Mouse (Mus musculus) effector memory CD4-positive, alpha-beta T cell, adult 5 months (primary cell): ENCODE data around the gene Plekhn1. TPM values are rescaled to one million over a fixed set of nuclear protein-coding genes. Genes with fewer than 3 reads are reported as not detected.

Experiments
- polyA plus RNA-seq: library from polyadenylated mRNA; unstranded; fragments of 100-300 nt; shearing (Covaris generic); gene quantifications from one replicate; pipeline ENCODE4 v1.2.1, GENCODE M21; 2017

Plekhn1 gene
- 35.3 TPM for polyA plus RNA-seq

DNA sequence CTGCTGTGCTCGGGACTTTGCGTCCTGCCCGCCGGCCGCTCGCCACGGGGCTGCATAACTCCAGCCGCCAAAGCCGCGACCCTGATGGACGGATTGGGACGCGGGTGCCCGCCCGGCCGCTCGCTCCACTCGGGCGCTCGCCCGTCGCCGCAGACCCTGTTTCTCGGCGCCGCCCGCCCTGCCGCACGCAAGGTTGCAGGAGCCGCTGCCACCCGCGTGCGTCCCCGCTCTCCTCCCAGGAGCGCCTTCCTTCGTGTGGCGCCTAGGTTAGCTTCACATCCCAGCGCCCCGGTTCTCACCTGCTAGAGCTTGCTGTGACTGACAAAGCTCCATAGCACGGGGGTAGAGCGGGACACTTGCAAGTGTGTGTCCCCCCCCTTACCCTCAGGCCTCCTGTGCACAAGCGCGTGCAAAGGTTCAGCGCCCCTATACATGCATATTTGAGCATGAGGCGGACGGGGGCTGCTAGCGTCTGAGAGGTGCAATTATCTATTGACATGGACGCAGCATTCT is at the start of gene Plekhn1:
Gene Plekhn1 (minus strand): TSS at position 157 of the 513 bp plus-strand sequence.

DNA sequence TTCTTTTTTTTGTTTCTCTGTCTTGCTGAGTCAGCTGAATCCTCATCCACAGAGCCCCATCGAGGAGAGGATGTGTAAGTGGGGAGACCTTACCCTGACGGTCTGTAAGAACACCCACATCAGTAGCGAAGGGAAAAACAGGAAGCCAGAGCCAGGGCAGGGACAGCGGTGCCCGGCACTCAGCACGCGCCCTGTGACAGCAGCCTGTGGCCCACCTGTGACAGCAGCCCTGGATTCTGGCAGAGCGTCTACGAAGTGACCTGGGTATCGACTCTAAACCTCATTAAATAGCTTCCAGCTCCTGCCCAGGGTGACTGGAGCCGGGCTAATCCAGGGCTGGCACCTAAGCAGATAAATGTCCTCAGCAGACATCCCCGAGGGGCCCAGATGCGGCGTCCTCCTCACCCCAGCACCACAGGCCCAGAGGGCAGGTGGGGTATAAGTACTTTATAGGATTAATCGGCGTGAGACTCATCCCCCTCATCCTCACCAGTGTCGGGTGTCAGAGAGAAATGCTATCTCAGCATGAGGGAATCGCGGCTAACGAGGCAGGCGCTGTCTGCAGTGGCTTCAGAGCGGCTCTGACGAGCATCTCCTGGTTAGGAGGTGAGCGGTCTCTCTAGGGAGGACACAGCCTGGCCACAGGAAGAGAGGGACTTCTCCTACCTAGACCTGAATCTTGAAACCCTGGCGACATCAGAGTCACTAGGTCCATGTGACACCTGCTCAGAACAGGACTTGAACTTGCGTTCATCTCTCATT is 20.6 kb upstream of the Plekhn1 start, which contains the start of gene Samd11:
Gene Samd11 (minus strand): TSS at position 580 of the 762 bp plus-strand sequence.

DNA sequence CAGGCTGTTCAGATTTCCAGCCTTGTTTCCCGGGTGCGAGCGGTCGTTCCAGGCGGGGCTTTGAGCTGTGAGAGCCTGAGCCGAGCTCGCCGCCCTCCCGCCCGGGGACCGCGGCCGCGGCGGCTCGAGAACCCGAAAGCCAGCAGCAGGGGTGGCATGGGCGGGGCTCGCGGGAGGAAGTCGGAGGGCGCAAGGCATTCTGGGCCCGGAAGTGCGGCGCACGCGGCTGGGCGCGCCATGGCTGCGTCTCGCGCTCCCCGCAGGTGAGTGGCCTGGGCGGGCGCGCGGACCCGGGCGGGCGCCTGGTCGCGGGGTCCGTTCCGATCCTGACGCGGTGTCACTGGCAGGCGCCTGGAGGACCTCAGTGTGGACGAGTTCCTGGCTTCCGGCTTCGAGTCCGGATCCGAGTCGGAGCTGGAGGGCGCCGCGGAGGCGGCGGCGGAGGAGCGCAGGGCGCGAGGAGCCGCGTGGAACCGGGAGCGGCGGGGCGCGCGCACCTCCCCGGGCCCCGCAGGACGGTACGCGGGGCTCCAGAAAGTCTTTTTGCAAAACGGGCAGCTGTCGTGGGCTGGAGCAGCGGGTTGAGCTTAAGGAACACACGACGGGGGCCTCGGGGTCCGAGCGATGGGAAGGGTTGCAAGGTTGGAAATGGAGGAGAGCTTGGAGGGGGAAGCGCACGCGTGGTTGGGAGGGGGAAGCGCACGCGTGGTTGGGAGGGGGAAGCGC is 1.3 kb upstream of the Plekhn1 start, which contains the start of gene Noc2l:
Gene Noc2l (plus strand): TSS at position 203 of the 726 bp plus-strand sequence.

DNA sequence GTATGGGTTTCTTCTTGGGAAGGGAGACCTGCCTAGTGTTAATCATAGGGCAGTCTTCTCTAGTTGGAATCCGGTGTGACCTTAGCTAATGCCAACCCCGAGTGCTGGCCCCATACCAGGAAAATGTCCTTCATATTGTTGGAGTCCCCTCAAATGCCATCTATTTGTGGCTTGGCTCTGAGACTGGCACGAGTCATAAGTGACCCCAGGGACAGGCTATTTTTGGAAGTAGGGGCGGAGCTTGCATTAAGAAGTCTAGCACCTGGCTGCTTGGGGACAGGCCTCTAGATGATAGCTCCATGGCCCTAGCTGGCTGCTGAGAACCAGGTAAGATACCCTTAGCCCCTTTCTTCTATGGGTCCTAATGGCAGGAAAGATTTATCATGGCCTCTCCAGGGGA is 19.0 kb downstream of the Plekhn1 start, which contains the start of gene Perm1:
Gene Perm1 (plus strand): TSS at position 220 of the 400 bp plus-strand sequence.

DNA sequence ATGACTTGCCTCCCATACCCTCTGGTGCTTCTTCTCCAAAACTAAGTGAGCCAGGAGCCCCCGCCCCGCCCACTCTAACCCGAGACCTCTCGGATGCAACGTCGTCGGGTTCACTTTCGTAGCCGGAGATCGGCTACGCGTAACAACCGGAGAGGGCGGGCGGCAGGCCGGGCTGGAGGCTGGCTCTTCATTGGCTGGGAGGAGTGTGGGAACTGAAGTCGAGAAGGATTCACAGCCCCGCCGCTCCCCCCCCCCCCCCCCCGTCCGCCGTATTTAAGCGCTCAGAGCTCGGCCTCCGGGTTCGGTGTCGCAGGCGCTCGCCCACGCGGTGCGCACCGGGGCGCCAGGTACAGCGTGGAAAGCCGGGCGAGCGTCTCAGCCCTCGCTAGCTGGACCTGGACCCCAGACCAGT is 31.6 kb downstream of the Plekhn1 start, which contains the start of gene AW011738:
Gene AW011738 (plus strand): TSS at position 304 of the 412 bp plus-strand sequence.

DNA sequence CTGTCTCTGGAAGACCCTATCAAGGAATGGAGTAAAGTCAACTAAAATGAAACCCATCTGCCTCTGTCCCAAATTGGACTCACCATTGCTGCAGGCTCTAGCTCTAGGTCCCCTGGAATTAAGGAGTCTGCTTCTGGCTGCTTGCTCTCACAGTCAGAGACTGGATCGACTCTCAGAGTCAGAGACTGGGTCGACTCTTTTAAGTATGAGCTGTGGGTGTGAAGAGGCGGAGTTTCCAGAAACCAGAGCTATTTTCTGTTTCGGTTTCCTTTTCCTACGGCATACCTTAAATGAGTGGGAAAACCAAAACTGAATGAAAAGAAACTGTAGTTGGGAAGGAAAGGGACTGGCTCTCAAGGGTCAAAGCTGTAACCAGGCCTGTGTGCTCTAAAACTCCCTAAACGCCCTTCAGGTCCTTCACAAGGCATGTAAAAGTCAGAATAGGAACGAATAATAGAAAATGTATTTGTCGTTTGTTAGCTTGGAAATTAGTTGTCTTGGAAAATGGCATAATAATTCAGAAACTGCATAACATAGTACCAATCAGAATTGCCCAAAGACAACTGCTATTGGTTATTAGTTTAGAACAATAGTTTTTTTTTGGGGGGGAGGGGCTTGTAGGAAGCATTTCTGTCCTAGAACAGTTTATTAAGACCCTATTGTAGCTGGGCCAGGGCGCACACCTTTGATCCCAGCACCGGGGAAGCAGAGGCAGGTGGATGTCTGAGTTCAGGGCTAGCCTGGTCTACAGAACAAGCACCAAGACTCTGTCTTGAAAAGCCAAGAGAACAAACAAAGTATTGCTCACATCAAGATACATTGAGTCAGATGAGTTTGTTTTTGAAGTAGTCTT is 33.8 kb downstream of the Plekhn1 start, which contains the start of gene Isg15:
Gene Isg15 (minus strand): TSS at position 196 of the 853 bp plus-strand sequence.

DNA sequence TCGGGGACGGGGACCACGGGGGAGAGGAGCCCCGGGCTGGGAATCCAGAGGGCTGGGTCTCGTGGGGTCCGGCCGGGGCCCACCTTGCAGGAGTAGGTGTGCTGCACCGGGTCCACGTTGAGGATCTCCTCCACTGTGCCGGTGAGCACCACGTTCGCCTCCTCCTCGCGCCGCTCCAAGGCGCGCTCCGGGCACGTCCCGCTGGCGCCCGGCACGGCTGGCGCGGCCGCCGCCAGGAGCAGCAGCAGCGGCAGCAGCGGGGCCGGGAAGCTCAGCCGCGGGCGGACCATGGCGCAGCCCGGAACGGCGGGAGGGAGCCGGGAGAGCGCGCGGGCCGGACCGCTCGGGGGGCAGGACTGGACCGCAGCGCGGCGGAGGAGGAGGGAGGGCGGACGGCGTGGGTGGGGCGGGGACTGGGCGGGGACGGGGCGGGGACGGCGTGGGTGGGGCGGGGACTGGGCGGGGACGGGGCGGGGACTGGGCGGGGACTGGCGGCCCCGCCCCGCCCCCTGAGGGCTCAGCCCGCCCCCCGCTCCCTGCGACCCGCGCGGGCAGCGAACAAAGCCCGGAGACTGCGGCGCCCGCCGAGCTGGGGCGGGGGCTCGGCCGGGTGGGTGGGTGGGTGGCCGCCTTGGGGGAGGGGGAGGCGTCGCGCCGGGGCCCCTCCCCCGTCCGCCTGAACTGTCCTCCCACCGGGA is 37.4 kb downstream of the Plekhn1 start, which contains the start of gene Agrn:
Gene Agrn (minus strand): TSS at position 358 of the 698 bp plus-strand sequence.

Other genes starting within 250 kb of the Plekhn1 start
- 7.5 TPM for gene B3galt6, start 242.2 kb downstream of the Plekhn1 start, polyA plus RNA-seq
- gene Sdf4, start 242.0 kb downstream of the Plekhn1 start, polyA plus RNA-seq: 443 TPM
- 675 TPM for gene Tnfrsf4, start 221.0 kb downstream of the Plekhn1 start, polyA plus RNA-seq
- gene Tnfrsf18, start 208.7 kb downstream of the Plekhn1 start, polyA plus RNA-seq: 435 TPM
- 0.27 TPM for gene Ttll10, start 175.4 kb downstream of the Plekhn1 start, polyA plus RNA-seq
- 26.8 TPM for gene 9430015G10Rik, start 124.9 kb downstream of the Plekhn1 start, polyA plus RNA-seq
- gene Rnf223, start 104.3 kb downstream of the Plekhn1 start, polyA plus RNA-seq: not detected
- 3.6 TPM for gene Agrn, start 37.4 kb downstream of the Plekhn1 start, polyA plus RNA-seq
- 195 TPM for gene Isg15, start 34.0 kb downstream of the Plekhn1 start, polyA plus RNA-seq
- gene AW011738, start 31.6 kb downstream of the Plekhn1 start, polyA plus RNA-seq: 131 TPM
- gene Perm1, start 19.0 kb downstream of the Plekhn1 start, polyA plus RNA-seq: 1.4 TPM
- 172 TPM for gene Noc2l, start 1.2 kb upstream of the Plekhn1 start, polyA plus RNA-seq
- 17.0 TPM for gene Samd11, start 20.8 kb upstream of the Plekhn1 start, polyA plus RNA-seq
- gene Vmn2r-ps159, start 96.2 kb upstream of the Plekhn1 start, polyA plus RNA-seq: not detected